Mouse (Mus musculus) heart, adult 2 months (tissue): Measurements from ENCODE around the gene Pde4d.

Experiments
- CTCF ChIP-seq: fragments of 200-600 bp; IDR thresholded peaks from 2 replicates; pipeline ENCODE4 v1.8.1; 2022; ENCODE audit warnings: antibody characterized with exemption, mild to moderate bottlenecking, moderate library complexity
- EP300 ChIP-seq: fragments of 200-500 bp; IDR thresholded peaks from 2 replicates; pipeline ENCODE4 v1.6.1; 2011; ENCODE audit warnings: low read depth, low read length, control low read depth; ENCODE audit not compliant: insufficient read depth

GRCm38 (mm10) chr13:109686116-109686876 is 1236.5 kb downstream of the Pde4d start:
- no peak for TF ChIP-seq CTCF
- TF ChIP-seq EP300: no peak
